Mouse (Mus musculus) limb, embryonic 14.5 days (tissue): ENCODE results near the gene B4galt7. TPM values are rescaled to one million over a fixed set of nuclear protein-coding genes. Genes with fewer than 3 reads are reported as not detected.

Source experiments
- ATAC-seq: fragments of 200-750 bp; cut with Nextera tagmentation; 2 replicates; pipeline ENCODE4 v1.8.0; 2017; ENCODE audit warnings: low read depth, moderate number of reproducible peaks, moderate TSS enrichment; ENCODE audit not compliant: low FRiP score
- DNase-seq: peaks from one replicate; pipeline ENCODE4 v3.0.0-alpha.2; 2015; ENCODE audit warnings: low spot score
- H3K27ac ChIP-seq: fragments of 300-500 bp; sonication (generic); replicated peaks from 2 replicates; pipeline ENCODE4 v1.5.1; 2014; ENCODE audit warnings: low read depth, mild to moderate bottlenecking, low read length, moderate library complexity, mixed read lengths
- H3K27me3 ChIP-seq: fragments of 300-500 bp; sonication (generic); 2 replicates; pipeline ENCODE4 v1.6.1; 2014; ENCODE audit warnings: low read length, mixed read lengths; ENCODE audit not compliant: control insufficient read depth, insufficient read depth
- H3K36me3 ChIP-seq: fragments of 300-500 bp; sonication (generic); 2 replicates; pipeline ENCODE4 v1.6.1; 2014; ENCODE audit warnings: mild to moderate bottlenecking, low read length, moderate library complexity, mixed read lengths; ENCODE audit not compliant: control insufficient read depth, insufficient read depth
- H3K4me1 ChIP-seq: fragments of 300-500 bp; sonication (generic); 2 replicates; pipeline ENCODE4 v1.6.1; 2014; ENCODE audit warnings: antibody characterized with exemption, low read length, mixed read lengths; ENCODE audit not compliant: control insufficient read depth, insufficient read depth
- H3K4me2 ChIP-seq: fragments of 300-500 bp; sonication (generic); replicated peaks from 2 replicates; pipeline ENCODE4 v1.6.1; 2014; ENCODE audit warnings: low read depth, mild to moderate bottlenecking, low read length, moderate library complexity; ENCODE audit not compliant: severe bottlenecking
- H3K4me3 ChIP-seq: fragments of 300-500 bp; sonication (generic); replicated peaks from 2 replicates; pipeline ENCODE4 v1.5.1; 2014; ENCODE audit warnings: low read length
- H3K9ac ChIP-seq: fragments of 300-500 bp; sonication (generic); 2 replicates; pipeline ENCODE4 v1.6.1; 2014; ENCODE audit warnings: mild to moderate bottlenecking, low read depth, low read length, moderate library complexity; ENCODE audit not compliant: severe bottlenecking
- H3K9me3 ChIP-seq: fragments of 300-500 bp; sonication (generic); 2 replicates; pipeline ENCODE4 v1.6.1; 2016; ENCODE audit warnings: low read length; ENCODE audit not compliant: control insufficient read depth
- POLR2A ChIP-seq: fragments of 200-500 bp; IDR thresholded peaks from 2 replicates; pipeline ENCODE4 v1.8.0; 2012; ENCODE audit warnings: inconsistent platforms, mild to moderate bottlenecking, moderate library complexity, borderline replicate concordance; ENCODE audit not compliant: insufficient read depth, insufficient read length; ENCODE audit errors: extremely low read depth
- WGBS: fragments of 180-500 bp; shearing (Covaris S2); extraction: QIAGEN DNeasy Blood & Tissue Kit; methylation state at CpG from one replicate; pipeline ENCODE4 v1.1.7; 2014; 5-methylcytosine and 5-hydroxymethylcytosine counted together
- polyA plus RNA-seq, 2 experiments: library from polyadenylated mRNA; depleted of rRNA in 1 of 2; stranded (reverse) in 1 of 2; unstranded in 1 of 2; fragments of >200 nt; fragmentation: Nextera tagmentation in 1 of 2; extraction: Ambion mirVana in 1 of 2; gene quantifications; 2 replicates each; pipeline versions ENCODE4 v1.2.1 to v1.2.3; 2012 to 2014

B4galt7 gene
- polyA plus RNA-seq, 2 experiments = 10.1 to 39.3 TPM

- Histone ChIP-seq H3K9ac (no peak overlapping the region), H3K36me3 (peaks cover 76% of the 10 kb centered on the region), H3K4me1 (no peaks in the 10 kb centered on the region), H3K27me3 (no peaks in the 10 kb centered on the region), H3K4me3 (no peak overlapping the region), H3K9me3 (no peaks in the 10 kb centered on the region), H3K27ac (no peak overlapping the region), H3K4me2 (no peak overlapping the region)
- WGBS = 91% methylated on average over 2 of the region's 2 CpGs
- no peak for TF ChIP-seq POLR2A
- DNase-seq (peak; percentile 36), ATAC-seq (no peak; the same call in 1 of the 2 replicates)
Observed at GRCm38 (mm10) chr13:55644525-55644924, 44.8 kb downstream of the B4galt7 start.

- no peak for TF ChIP-seq POLR2A
- H3K27ac ChIP-seq = no peak overlapping the region
- no peak overlapping the region for H3K4me2 ChIP-seq
- DNase-seq (no peak), ATAC-seq (no peak)
- no peak overlapping the region for H3K9ac ChIP-seq
- 88% methylated on average over 12 of the region's 12 CpGs for WGBS
- H3K4me3 ChIP-seq = no peak overlapping the region
- no peaks in the 10 kb centered on the region for H3K4me1 ChIP-seq
- peaks cover 97% of the 10 kb centered on the region for H3K36me3 ChIP-seq
- no peaks in the 10 kb centered on the region for H3K27me3 ChIP-seq
- no peaks in the 10 kb centered on the region for H3K9me3 ChIP-seq
Observed at GRCm38 (mm10) chr13:55650098-55650497, 50.4 kb downstream of the B4galt7 start.

GRCm38 (mm10) chr13:55650980-55651379, 51.3 kb downstream of the B4galt7 start:
- H3K4me2 ChIP-seq = no peak overlapping the region
- H3K9me3 ChIP-seq = no peaks in the 10 kb centered on the region
- no peak overlapping the region for H3K27ac ChIP-seq
- H3K27me3 ChIP-seq = no peaks in the 10 kb centered on the region
- TF ChIP-seq POLR2A = no peak
- no peak overlapping the region for H3K9ac ChIP-seq
- no peaks in the 10 kb centered on the region for H3K4me1 ChIP-seq
- DNase-seq = no peak
- no peak for ATAC-seq
- no peak overlapping the region for H3K4me3 ChIP-seq
- WGBS = 91% methylated on average over 6 of the region's 6 CpGs
- H3K36me3 ChIP-seq = peaks cover 97% of the 10 kb centered on the region

Other genes with a start within 250 kb of the B4galt7 start
- gene Lman2, start 237.1 kb upstream of the B4galt7 start, polyA plus RNA-seq (2012; rRNA removed) = 84.4 and 101 TPM in 2 replicates
- gene Lman2, start 237.1 kb upstream of the B4galt7 start, polyA plus RNA-seq (2014; fragmentation: Nextera tagmentation; extraction: Ambion mirVana) = 92.9 and 101 TPM in 2 replicates
- 1.8 and 1.9 TPM in 2 replicates for gene Rgs14, start 230.2 kb upstream of the B4galt7 start, polyA plus RNA-seq (2012; rRNA removed)
- gene Rgs14, start 230.2 kb upstream of the B4galt7 start, polyA plus RNA-seq (2014; fragmentation: Nextera tagmentation; extraction: Ambion mirVana) = 1.3 and 2.4 TPM in 2 replicates
- gene Slc34a1, start 201.7 kb upstream of the B4galt7 start, polyA plus RNA-seq (2012; rRNA removed) = not detected in 2 replicates
- gene Slc34a1, start 201.7 kb upstream of the B4galt7 start, polyA plus RNA-seq (2014; fragmentation: Nextera tagmentation; extraction: Ambion mirVana) = not detected in 2 replicates
- gene Pfn3, start 184.7 kb upstream of the B4galt7 start, polyA plus RNA-seq (2012; rRNA removed) = 0.52 TPM in 1 of 2 replicates, not detected in the other
- gene Pfn3, start 184.7 kb upstream of the B4galt7 start, polyA plus RNA-seq (2014; fragmentation: Nextera tagmentation; extraction: Ambion mirVana) = not detected in 2 replicates
- gene F12, start 173.1 kb upstream of the B4galt7 start, polyA plus RNA-seq (2012; rRNA removed) = 0.09 and 0.11 TPM in 2 replicates
- gene F12, start 173.1 kb upstream of the B4galt7 start, polyA plus RNA-seq (2014; fragmentation: Nextera tagmentation; extraction: Ambion mirVana) = not detected in 2 replicates
- 81.4 and 92.8 TPM in 2 replicates for gene Grk6, start 154.8 kb upstream of the B4galt7 start, polyA plus RNA-seq (2012; rRNA removed)
- gene Grk6, start 154.8 kb upstream of the B4galt7 start, polyA plus RNA-seq (2014; fragmentation: Nextera tagmentation; extraction: Ambion mirVana) = 51.7 and 57.5 TPM in 2 replicates
- 18.6 and 28.4 TPM in 2 replicates for gene Prr7, start 135.6 kb upstream of the B4galt7 start, polyA plus RNA-seq (2012; rRNA removed)
- 1.4 and 2.3 TPM in 2 replicates for gene Prr7, start 135.6 kb upstream of the B4galt7 start, polyA plus RNA-seq (2014; fragmentation: Nextera tagmentation; extraction: Ambion mirVana)
- 266 and 303 TPM in 2 replicates for gene Dbn1, start 111.8 kb upstream of the B4galt7 start, polyA plus RNA-seq (2012; rRNA removed)
- 153 and 178 TPM in 2 replicates for gene Dbn1, start 111.8 kb upstream of the B4galt7 start, polyA plus RNA-seq (2014; fragmentation: Nextera tagmentation; extraction: Ambion mirVana)
- gene Pdlim7, start 86.2 kb upstream of the B4galt7 start, polyA plus RNA-seq (2012; rRNA removed) = 137 and 192 TPM in 2 replicates
- 148 and 162 TPM in 2 replicates for gene Pdlim7, start 86.2 kb upstream of the B4galt7 start, polyA plus RNA-seq (2014; fragmentation: Nextera tagmentation; extraction: Ambion mirVana)
- 9.1 and 9.8 TPM in 2 replicates for gene Dok3, start 70.6 kb upstream of the B4galt7 start, polyA plus RNA-seq (2012; rRNA removed)
- gene Dok3, start 70.6 kb upstream of the B4galt7 start, polyA plus RNA-seq (2014; fragmentation: Nextera tagmentation; extraction: Ambion mirVana) = 2.4 and 4.4 TPM in 2 replicates
- gene Ddx41, start 63.2 kb upstream of the B4galt7 start, polyA plus RNA-seq (2012; rRNA removed) = 89.3 and 92.6 TPM in 2 replicates
- gene Ddx41, start 63.2 kb upstream of the B4galt7 start, polyA plus RNA-seq (2014; fragmentation: Nextera tagmentation; extraction: Ambion mirVana) = 59.9 and 61.6 TPM in 2 replicates
- gene Fam193b, start 28.8 kb upstream of the B4galt7 start, polyA plus RNA-seq (2012; rRNA removed) = 140 and 159 TPM in 2 replicates
- 35.9 and 40.7 TPM in 2 replicates for gene Fam193b, start 28.8 kb upstream of the B4galt7 start, polyA plus RNA-seq (2014; fragmentation: Nextera tagmentation; extraction: Ambion mirVana)
- gene Tmed9, start 26.2 kb upstream of the B4galt7 start, polyA plus RNA-seq (2012; rRNA removed) = 182 and 228 TPM in 2 replicates
- 78.6 and 83.0 TPM in 2 replicates for gene Tmed9, start 26.2 kb upstream of the B4galt7 start, polyA plus RNA-seq (2014; fragmentation: Nextera tagmentation; extraction: Ambion mirVana)
- 55.3 and 60.7 TPM in 2 replicates for gene Caml, start 23.1 kb downstream of the B4galt7 start, polyA plus RNA-seq (2012; rRNA removed)
- 59.4 and 60.4 TPM in 2 replicates for gene Caml, start 23.1 kb downstream of the B4galt7 start, polyA plus RNA-seq (2014; fragmentation: Nextera tagmentation; extraction: Ambion mirVana)
- 36.5 and 48.7 TPM in 2 replicates for gene Ddx46, start 35.1 kb downstream of the B4galt7 start, polyA plus RNA-seq (2012; rRNA removed)
- gene Ddx46, start 35.1 kb downstream of the B4galt7 start, polyA plus RNA-seq (2014; fragmentation: Nextera tagmentation; extraction: Ambion mirVana) = 33.0 and 36.0 TPM in 2 replicates
- gene B230219D22Rik, start 93.2 kb downstream of the B4galt7 start, polyA plus RNA-seq (2012; rRNA removed) = 75.9 and 87.5 TPM in 2 replicates
- 60.7 and 67.8 TPM in 2 replicates for gene B230219D22Rik, start 93.2 kb downstream of the B4galt7 start, polyA plus RNA-seq (2014; fragmentation: Nextera tagmentation; extraction: Ambion mirVana)
- 61.8 and 64.4 TPM in 2 replicates for gene Txndc15, start 114.8 kb downstream of the B4galt7 start, polyA plus RNA-seq (2012; rRNA removed)
- gene Txndc15, start 114.8 kb downstream of the B4galt7 start, polyA plus RNA-seq (2014; fragmentation: Nextera tagmentation; extraction: Ambion mirVana) = 104 and 109 TPM in 2 replicates
- 24.3 and 41.7 TPM in 2 replicates for gene Pcbd2, start 127.5 kb downstream of the B4galt7 start, polyA plus RNA-seq (2012; rRNA removed)
- gene Pcbd2, start 127.5 kb downstream of the B4galt7 start, polyA plus RNA-seq (2014; fragmentation: Nextera tagmentation; extraction: Ambion mirVana) = 40.9 and 46.2 TPM in 2 replicates
- 0.18 TPM in 2 replicates for gene Catsper3, start 184.7 kb downstream of the B4galt7 start, polyA plus RNA-seq (2012; rRNA removed)
- 0.15 TPM in 1 of 2 replicates, not detected in the other for gene Catsper3, start 184.7 kb downstream of the B4galt7 start, polyA plus RNA-seq (2014; fragmentation: Nextera tagmentation; extraction: Ambion mirVana)
- gene Pitx1, start 236.3 kb downstream of the B4galt7 start, polyA plus RNA-seq (2012; rRNA removed) = 59.5 and 94.8 TPM in 2 replicates
- 63.1 and 84.6 TPM in 2 replicates for gene Pitx1, start 236.3 kb downstream of the B4galt7 start, polyA plus RNA-seq (2014; fragmentation: Nextera tagmentation; extraction: Ambion mirVana)